Mouse (Mus musculus) cerebellum, adult 18-20 months (tissue): ENCODE measurements around the gene Gm7233.
"Not testable (repeated sequence)": the region's sequence is repeated elsewhere in the genome, so short reads cannot be mapped to it uniquely, and the experiment has no call there.

ENCODE experiments used
- DNase-seq, 2 experiments: peaks; one replicate each; pipeline ENCODE4 v3.0.0; 2021

Gm7233 gene

GRCm38 (mm10) chr14:43179567-43179966 is at the start of gene Gm7233:
Gene Gm7233 (plus strand): TSS chr14:43179867.
- DNase-seq = not testable (repeated sequence)

GRCm38 (mm10) chr14:43167189-43167588 is 12.5 kb upstream of the Gm7233 start:
- not testable (repeated sequence) for DNase-seq

- DNase-seq = not testable (repeated sequence)
These were observed 11.7 kb upstream of the Gm7233 start for GRCm38 (mm10) chr14:43167942-43168341.

GRCm38 (mm10) chr14:43168573-43169170 is 11.0 kb upstream of the Gm7233 start:
- not testable (repeated sequence) for DNase-seq

- DNase-seq = not testable (repeated sequence)
These were observed 55.5 kb downstream of the Gm7233 start, which contains the start of gene Gm8122 for GRCm38 (mm10) chr14:43235204-43235603. Gene Gm8122 (minus strand): TSS chr14:43235304.
